ENCODE assay signal across 8 mouse cellular contexts in genomic region chr10:82630497-82630896, GRCm38 (mm10). TPM values are rescaled to one million over a fixed set of nuclear protein-coding genes. Genes with fewer than 3 reads are reported as not detected.
DNase-seq lines count a peak whose midpoint lies in the region; ATAC-seq and TF ChIP-seq lines count a peak whose summit lies in the region.

No protein-coding gene starts in this region.

- peaks cover 7% of the 10 kb centered on the region; the same call in 1 of the 2 replicates for H3K4me1 ChIP-seq in kidney, adult 2 months (ENCODE audit: control insufficient read depth, insufficient read depth, low read length)
- H3K4me1 ChIP-seq in bone marrow, adult 2 months (ENCODE audit: control insufficient read depth, insufficient read depth, low read length): peaks cover 1% of the 10 kb centered on the region; the same call in 1 of the 2 replicates
- H3K4me1 ChIP-seq in hindbrain, embryonic 14.5 days (replicated peaks; ENCODE audit: control insufficient read depth, insufficient read depth, low read length): peaks cover 19% of the 10 kb centered on the region
- peaks cover 22% of the 10 kb centered on the region for H3K4me1 ChIP-seq in midbrain, embryonic 16.5 days (ENCODE audit: control insufficient read depth, insufficient read depth, low read length)

- H3K9me3 ChIP-seq in hindbrain, embryonic 14.5 days (ENCODE audit: control insufficient read depth, low read length): no peaks in the 10 kb centered on the region
- H3K9me3 ChIP-seq in midbrain, embryonic 16.5 days (replicated peaks; ENCODE audit: control insufficient read depth, low read length, poor library complexity, severe bottlenecking): no peaks in the 10 kb centered on the region

- H3K9ac ChIP-seq in hindbrain, embryonic 14.5 days: peak overlapping the region; percentile 93
- H3K9ac ChIP-seq in midbrain, embryonic 16.5 days (ENCODE audit: low read depth, low read length): peak overlapping the region; percentile 70

- no peaks in the 10 kb centered on the region for H3K27me3 ChIP-seq in kidney, adult 2 months (replicated peaks; ENCODE audit: control insufficient read depth, insufficient read depth, low read length)
- no peaks in the 10 kb centered on the region for H3K27me3 ChIP-seq in hindbrain, embryonic 14.5 days (ENCODE audit: control insufficient read depth, insufficient read depth, low read length)
- H3K27me3 ChIP-seq in midbrain, embryonic 16.5 days (ENCODE audit: control insufficient read depth, insufficient read depth, low read depth, low read length): no peaks in the 10 kb centered on the region

- no peak for TF ChIP-seq CTCF in kidney, adult 2 months (conservative IDR thresholded peaks at IDR 0.05; ENCODE audit: insufficient read depth, insufficient read length, low read depth, low read length)
- no peak for TF ChIP-seq CTCF in bone marrow, adult 2 months (IDR thresholded peaks at IDR 0.05; ENCODE audit: control insufficient read depth, insufficient read depth, low read length)

- TF ChIP-seq POLR2A in kidney, adult 2 months (IDR thresholded peaks at IDR 0.05; ENCODE audit: low read depth, low read length): no peak
- no peak for TF ChIP-seq POLR2A in bone marrow, adult 2 months (IDR thresholded peaks at IDR 0.05; ENCODE audit: borderline replicate concordance, control insufficient read depth, low read depth, low read length)

- H3K36me3 ChIP-seq in kidney, adult 2 months (ENCODE audit: control insufficient read depth, insufficient read depth, low read length): no peaks in the 10 kb centered on the region
- H3K36me3 ChIP-seq in hindbrain, embryonic 14.5 days (replicated peaks; ENCODE audit: control insufficient read depth, insufficient read depth): peaks cover 12% of the 10 kb centered on the region; the same call in 1 of the 2 replicates
- peaks cover 6% of the 10 kb centered on the region; the same call in 1 of the 2 replicates for H3K36me3 ChIP-seq in midbrain, embryonic 16.5 days (ENCODE audit: control insufficient read depth, insufficient read depth, low read length)

- H3K4me3 ChIP-seq in kidney, adult 2 months (ENCODE audit: insufficient read depth, low read depth, low read length): peak overlapping the region; percentile 93
- H3K4me3 ChIP-seq in bone marrow, adult 2 months (replicated peaks; ENCODE audit: control insufficient read depth, low read depth, low read length): peak overlapping the region; percentile 99
- peak overlapping the region; percentile 89 for H3K4me3 ChIP-seq in hindbrain, embryonic 14.5 days (replicated peaks; ENCODE audit: low read length)
- H3K4me3 ChIP-seq in midbrain, embryonic 16.5 days (ENCODE audit: low read depth, low read length): peak overlapping the region; percentile 50

- H3K4me2 ChIP-seq in hindbrain, embryonic 14.5 days (replicated peaks): peak overlapping the region; percentile 93
- H3K4me2 ChIP-seq in midbrain, embryonic 16.5 days (ENCODE audit: low read length): peak overlapping the region; percentile 87

- ATAC-seq in hindbrain, embryonic 14.5 days (ENCODE audit: low FRiP score): no peak
- no peak for ATAC-seq in midbrain, embryonic 16.5 days

- H3K27ac ChIP-seq in kidney, adult 2 months (ENCODE audit: insufficient read depth, low read depth, low read length): no peak overlapping the region
- no peak overlapping the region for H3K27ac ChIP-seq in bone marrow, adult 2 months (ENCODE audit: control insufficient read depth, insufficient read depth, low read depth, low read length, poor library complexity)
- peak overlapping the region; percentile 95; the same call in 1 of the 2 replicates for H3K27ac ChIP-seq in hindbrain, embryonic 14.5 days
- no peak overlapping the region; the same call in 1 of the 2 replicates for H3K27ac ChIP-seq in midbrain, embryonic 16.5 days (ENCODE audit: low read length)

- 11% methylated on average over 7 of the region's 7 CpGs for WGBS in kidney, adult 2 months
- 30% methylated on average over 7 of the region's 7 CpGs for WGBS in bone marrow, adult 2 months
- WGBS in hindbrain, embryonic 14.5 days: 21% methylated on average over 7 of the region's 7 CpGs
- WGBS in midbrain, embryonic 16.5 days: 19% methylated on average over 7 of the region's 7 CpGs

- no peak for DNase-seq in kidney, adult 2 months
- DNase-seq in kidney, adult 18-20 months: no peak
- DNase-seq in hindbrain, embryonic 14.5 days (ENCODE audit: low spot score): no peak
- DNase-seq in left cerebral cortex, adult 18-20 months (ENCODE audit: low spot score in 2 of 2): no peak
- DNase-seq in adrenal gland, postnatal 36 days: no peak
- DNase-seq in adrenal gland, adult 8-10 months: no peak

RNA-seq across cellular contexts. Expression of gene Tdg, which starts 0.9 kb away (rescaled TPM):
- polyA plus RNA-seq in kidney, adult 2 months (2012; rRNA removed): 17.6 and 18.8 TPM in 2 replicates
- polyA plus RNA-seq in bone marrow, adult 2 months (2011; ENCODE audit: insufficient read depth, insufficient read length, low replicate concordance, missing spikeins): 21.6 and 27.5 TPM in 2 replicates
- 157 and 165 TPM in 2 replicates for polyA plus RNA-seq in hindbrain, embryonic 14.5 days (2014; fragmentation: Nextera tagmentation; extraction: Ambion mirVana)
- polyA plus RNA-seq in midbrain, embryonic 16.5 days (2015; fragmentation: Nextera tagmentation; extraction: Ambion mirVana): 147 and 161 TPM in 2 replicates
- total RNA-seq in left cerebral cortex, adult 18-20 months (2021): 10 to 100 TPM; 35.7 to 41.1 TPM
- 10 to 100 TPM; 30.2 to 31.8 TPM for total RNA-seq in adrenal gland, postnatal 36 days (2021)
- total RNA-seq in adrenal gland, adult 8-10 months (2022): 10 to 100 TPM; 22.9 to 35.7 (median 25.1) TPM

RNA-seq across cellular contexts. Expression of gene 1190007I07Rik, which starts 7.5 kb away (rescaled TPM):
- polyA plus RNA-seq in kidney, adult 2 months (2012; rRNA removed): 47.2 and 53.2 TPM in 2 replicates
- polyA plus RNA-seq in bone marrow, adult 2 months (2011; ENCODE audit: insufficient read depth, insufficient read length, low replicate concordance, missing spikeins): 16.5 and 38.3 TPM in 2 replicates
- 38.2 and 41.0 TPM in 2 replicates for polyA plus RNA-seq in hindbrain, embryonic 14.5 days (2014; fragmentation: Nextera tagmentation; extraction: Ambion mirVana)
- 35.4 and 35.5 TPM in 2 replicates for polyA plus RNA-seq in midbrain, embryonic 16.5 days (2015; fragmentation: Nextera tagmentation; extraction: Ambion mirVana)
- total RNA-seq in left cerebral cortex, adult 18-20 months (2021): 10 to 100 TPM; 18.1 to 20.9 TPM
- 10 to 100 TPM; 23.4 to 26.6 TPM for total RNA-seq in adrenal gland, postnatal 36 days (2021)
- total RNA-seq in adrenal gland, adult 8-10 months (2022): 10 to 100 TPM; 21.7 to 25.7 (median 22.3) TPM

RNA-seq across cellular contexts. Expression of gene Glt8d2, which starts 60.0 kb away (rescaled TPM):
- 0.94 and 2.4 TPM in 2 replicates for polyA plus RNA-seq in kidney, adult 2 months (2012; rRNA removed)
- polyA plus RNA-seq in bone marrow, adult 2 months (2011; ENCODE audit: insufficient read depth, insufficient read length, low replicate concordance, missing spikeins): not detected in 2 replicates
- 1.4 and 1.7 TPM in 2 replicates for polyA plus RNA-seq in hindbrain, embryonic 14.5 days (2014; fragmentation: Nextera tagmentation; extraction: Ambion mirVana)
- 0.63 and 0.68 TPM in 2 replicates for polyA plus RNA-seq in midbrain, embryonic 16.5 days (2015; fragmentation: Nextera tagmentation; extraction: Ambion mirVana)
- total RNA-seq in left cerebral cortex, adult 18-20 months (2021): 10 to 100 TPM; 25.4 to 25.9 TPM
- total RNA-seq in adrenal gland, postnatal 36 days (2021): 1 to 10 TPM; 1.7 to 2.4 TPM
- 1 to 10 TPM; 1.0 to 4.3 (median 2.7) TPM for total RNA-seq in adrenal gland, adult 8-10 months (2022)
